Mouse (Mus musculus): ENCODE data around the gene Trim17.
"Not testable (repeated sequence)": the region's sequence is repeated elsewhere in the genome, so short reads cannot be mapped to it uniquely, and the experiment has no call there.

The Trim17 gene

DNA sequence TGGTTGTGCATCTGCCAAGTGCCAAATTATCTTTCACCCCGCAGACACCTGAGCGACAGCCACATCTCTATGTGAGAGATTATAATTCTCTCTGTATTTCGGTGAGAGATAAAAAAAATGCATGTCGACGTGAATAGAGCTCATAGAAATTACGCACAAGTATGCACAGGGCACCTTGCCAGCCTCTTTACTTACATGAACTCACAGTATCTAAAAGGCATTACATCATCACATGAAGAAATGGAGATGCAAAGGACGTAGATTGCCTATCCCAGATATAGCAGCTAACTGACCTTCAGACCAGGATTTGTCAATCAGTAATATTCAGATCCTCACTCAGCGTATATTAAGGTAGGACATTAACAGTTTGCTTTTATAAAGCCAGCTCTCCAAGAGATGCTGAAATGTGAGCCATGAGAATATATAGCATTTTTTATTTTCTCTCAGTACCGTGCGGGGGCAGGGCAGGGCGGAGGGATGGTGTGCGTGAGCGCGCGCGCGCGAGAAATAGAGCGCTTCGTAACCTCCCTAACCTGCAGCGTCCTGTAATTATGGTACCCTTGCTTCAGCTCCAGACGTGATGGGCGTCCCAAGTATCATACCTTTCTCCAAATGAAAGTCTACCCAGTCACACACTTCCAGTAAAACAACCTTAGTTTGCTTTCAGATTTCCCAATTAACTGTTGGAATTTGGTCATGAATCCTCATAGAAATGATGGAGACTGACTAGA lies 6.5 kb upstream of the Trim17 start:
- no peak for DNase-seq (ENCODE audit: low read depth, low spot score)

DNA sequence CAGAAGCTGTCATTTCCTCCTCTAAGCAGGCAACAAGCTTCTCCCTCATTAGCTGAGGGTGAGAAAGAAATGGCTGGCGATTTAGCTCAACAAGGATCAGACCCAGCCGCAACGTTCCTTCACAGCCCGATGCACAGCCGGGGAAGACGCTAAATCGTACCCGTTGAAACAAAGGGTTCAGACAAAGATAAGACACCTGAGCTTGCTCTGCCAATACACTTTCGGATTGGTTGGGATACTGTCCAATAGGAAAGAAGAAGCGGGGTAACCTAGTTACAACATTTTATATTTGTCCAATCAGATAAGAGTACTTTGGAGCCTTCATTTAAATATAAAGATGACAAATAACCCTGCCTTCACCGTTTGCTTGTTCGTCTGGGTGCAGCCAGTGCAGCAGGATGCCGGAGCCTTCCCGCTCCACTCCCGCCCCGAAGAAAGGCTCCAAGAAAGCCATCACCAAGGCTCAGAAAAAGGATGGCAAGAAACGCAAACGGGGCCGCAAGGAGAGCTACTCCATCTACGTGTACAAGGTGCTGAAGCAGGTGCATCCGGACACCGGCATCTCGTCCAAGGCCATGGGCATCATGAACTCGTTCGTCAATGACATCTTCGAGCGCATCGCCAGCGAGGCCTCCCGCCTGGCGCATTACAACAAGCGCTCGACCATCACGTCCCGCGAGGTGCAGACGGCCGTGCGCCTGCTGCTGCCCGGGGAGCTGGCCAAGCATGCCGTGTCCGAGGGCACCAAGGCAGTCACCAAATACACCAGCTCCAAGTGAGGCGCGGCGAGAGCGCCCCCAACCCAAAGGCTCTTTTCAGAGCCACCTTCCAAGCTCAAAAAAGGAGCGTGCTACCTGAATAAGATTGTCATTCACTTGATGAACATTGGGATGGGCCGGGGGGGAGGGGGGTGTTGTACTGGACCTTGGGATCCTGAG lies 5.7 kb upstream of the Trim17 start, which contains the start of gene Hist3h2ba:
Gene Hist3h2ba, plus strand, starts transcription at position 379 of the 938 bp plus-strand sequence.
- DNase-seq (ENCODE audit: low read depth, low spot score), result peak; percentile 59

DNA sequence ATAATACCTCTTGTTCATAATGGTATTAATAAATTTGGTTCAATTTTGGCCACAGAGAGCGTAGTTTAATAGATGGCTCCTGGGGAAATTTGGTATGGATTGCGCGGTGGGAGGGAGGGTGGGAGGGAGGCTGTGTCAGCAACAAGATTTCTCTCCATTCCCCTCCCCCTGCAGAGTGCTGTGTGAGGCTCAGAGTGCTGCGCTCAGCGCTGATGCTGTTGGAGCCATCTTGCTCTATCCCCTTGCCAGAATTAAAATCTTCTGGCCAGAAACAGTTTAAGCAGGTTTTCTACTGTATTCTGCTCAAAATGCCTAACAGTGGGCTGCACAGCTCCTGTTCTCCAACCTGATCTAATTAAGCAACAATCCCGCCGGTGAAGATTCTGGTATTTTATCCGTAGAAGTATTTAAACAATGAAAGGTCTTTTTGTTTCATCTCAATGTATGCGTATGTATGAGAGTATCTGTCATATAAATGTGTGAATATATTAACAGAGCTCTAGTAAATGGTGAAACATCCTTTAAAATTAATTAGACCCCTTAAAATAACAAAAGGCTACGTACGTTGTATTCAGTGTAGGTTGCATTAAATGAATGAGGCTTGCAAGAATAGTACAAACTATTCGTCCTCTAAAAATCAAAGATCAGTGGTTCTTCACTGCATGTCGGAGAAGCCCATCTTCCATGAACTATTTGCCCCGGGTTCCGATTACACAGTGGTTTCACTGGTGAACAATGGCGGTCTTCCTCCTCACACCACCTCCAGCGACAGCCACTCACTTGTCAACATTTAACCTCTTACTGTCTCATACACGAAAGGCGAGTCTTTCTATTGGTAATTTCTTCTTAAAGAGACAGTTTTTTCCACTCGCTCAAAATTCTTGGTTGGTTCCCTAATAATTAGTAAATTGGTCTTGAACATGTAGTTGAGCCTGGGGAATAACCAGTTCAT lies 4.7 kb upstream of the Trim17 start:
- no peak for DNase-seq (ENCODE audit: low read depth, low spot score)

DNA sequence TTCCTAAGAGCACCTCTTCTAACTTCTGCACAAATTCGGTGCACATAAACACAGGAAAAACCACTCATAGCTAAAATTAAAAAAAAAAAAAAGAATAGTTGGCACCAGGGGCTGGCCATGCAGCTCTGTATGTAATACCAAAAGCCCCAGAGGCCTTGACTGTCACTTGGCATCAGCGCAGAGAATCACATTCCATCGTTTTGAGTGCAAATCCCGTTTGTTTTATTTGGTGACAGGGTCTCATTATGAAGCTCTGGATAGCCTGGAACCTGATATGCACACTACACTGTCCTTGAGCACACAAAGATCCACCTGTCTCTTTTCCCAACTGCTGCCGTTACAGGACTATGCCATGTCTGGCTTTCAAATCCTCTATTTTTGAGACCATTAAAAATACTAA lies 3.3 kb upstream of the Trim17 start:
- no peak for DNase-seq (ENCODE audit: low read depth, low spot score)

DNA sequence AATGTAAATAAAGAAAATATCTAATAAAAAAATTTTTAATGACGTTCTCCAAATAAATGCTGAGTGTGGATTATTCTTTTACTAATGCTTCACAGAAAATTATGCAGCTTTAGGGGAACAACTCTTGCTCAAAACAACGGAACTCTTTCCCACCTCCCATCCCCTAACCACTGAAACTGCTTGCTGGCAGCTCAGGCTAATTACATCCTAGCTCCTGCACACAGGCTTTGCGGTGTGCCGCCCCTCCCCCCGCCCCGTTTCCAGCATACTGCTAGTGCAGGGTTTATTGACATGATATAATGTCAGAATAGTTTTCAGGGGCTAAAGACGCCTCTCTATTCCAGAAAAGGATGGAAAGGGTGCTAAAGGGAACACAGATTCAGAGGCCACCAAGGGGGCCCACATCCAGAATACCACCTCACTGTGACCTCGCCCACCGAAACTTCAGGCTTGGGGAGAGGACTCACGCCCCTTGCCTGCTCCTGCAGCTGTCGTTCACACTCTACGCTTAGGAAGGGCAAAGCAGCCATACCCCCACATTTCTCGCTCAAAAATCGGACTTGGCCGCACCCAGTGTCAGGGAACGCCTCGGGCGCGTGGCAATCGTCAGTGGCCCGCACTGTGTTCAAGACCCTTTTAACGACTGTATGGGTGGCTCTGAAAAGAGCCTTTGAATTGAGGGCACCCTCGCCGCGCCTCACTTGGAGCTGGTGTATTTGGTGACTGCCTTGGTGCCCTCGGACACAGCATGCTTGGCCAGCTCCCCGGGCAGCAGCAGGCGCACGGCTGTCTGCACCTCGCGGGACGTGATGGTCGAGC lies 925 bp upstream of the Trim17 start:
- DNase-seq (ENCODE audit: low read depth, low spot score), result no peak

DNA sequence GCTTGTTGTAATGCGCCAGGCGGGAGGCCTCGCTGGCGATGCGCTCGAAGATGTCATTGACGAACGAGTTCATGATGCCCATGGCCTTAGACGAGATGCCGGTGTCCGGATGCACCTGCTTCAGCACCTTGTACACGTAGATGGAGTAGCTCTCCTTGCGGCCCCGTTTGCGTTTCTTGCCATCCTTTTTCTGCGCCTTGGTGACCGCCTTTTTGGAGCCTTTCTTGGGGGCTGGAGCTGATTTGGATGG lies 390 bp upstream of the Trim17 start:
- not testable (repeated sequence) for DNase-seq (ENCODE audit: low read depth, low spot score)

DNA sequence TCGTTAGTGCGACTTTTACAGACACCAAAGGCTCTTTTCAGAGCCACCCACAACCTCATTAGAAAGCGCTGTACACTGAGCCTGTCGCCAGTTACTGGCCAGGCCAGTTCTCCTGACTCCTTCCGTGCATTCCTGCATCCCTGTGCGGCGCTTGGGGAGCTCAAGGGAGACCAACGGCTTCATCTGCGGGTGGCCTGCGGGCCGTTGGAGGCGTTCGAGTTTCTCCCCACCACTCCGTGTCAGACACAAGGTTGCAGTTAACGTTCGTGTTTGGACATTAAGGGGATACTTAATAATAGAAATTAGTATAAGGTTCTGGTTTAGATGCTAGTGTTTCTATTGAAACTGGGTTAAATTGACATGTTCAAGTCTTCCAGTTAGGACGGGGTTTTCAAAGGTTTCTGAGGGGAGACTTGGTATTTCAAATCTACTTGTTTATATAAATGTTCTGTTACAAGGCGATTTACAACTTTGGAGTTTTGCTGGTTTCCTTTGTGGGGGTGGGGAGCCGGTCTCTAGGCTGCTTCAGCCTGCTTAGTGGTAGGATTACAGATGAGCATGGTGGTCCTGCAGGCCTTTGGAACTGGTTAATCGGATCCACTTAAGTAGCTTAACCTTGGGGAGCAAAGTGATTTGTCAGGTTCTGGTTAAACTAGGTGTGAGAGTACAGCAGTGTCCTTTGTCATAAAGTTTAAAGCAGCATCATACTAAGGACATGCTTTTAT lies 820 bp downstream of the Trim17 start:
- DNase-seq (ENCODE audit: low read depth, low spot score), result no peak

DNA sequence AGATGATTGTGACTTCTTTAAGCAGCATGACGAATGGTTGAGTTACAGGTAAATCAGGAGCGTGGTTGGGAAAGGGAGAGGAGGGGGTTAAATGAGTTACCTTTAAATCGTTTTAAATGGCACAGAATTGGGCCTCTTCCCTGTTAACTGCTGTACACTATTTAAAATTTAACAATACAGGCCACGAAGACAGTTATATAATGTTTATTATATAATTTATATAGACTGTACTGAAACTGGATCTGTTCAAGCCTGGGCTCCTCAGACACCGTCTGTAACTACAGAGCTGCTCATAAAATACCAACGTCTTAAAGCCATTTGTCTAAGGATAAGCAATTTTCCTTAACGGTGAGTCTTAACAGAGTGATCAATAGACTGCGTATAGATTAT lies 1.4 kb downstream of the Trim17 start:
- no peak for DNase-seq (ENCODE audit: low read depth, low spot score)

DNA sequence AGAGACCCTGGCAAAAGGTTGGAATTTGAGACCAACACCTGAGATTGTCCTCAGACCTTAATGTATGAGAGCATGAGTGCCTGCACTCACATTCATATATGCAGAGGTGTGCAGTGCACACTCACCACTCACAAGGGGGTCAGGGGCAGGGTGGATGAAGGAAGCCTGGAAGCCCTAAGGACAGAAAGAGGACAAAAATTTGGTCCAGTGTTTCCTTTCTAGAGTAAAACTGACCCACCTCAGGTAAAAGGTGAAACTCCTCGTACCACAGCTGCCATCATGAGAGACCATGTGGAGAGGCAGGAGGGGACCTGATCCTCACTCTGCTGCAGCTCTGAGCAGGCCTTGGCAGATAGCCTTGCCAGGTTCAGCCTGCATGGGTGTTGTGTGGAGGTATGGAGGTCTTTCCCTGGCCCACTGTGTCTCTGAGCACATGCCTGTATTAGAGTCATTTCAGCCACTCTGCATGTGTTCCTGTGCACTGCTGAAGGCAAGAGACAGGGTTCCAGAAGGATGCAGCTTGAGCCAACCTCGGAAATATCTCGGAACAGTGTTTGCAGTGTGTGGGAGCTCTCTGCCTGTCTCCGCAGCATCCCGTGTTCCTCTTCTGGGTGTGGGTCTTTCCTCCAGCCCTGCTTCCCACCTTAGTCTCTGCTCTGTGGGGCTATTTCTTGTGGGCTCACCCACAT lies 2.9 kb downstream of the Trim17 start:
- DNase-seq (ENCODE audit: low read depth, low spot score), result no peak

DNA sequence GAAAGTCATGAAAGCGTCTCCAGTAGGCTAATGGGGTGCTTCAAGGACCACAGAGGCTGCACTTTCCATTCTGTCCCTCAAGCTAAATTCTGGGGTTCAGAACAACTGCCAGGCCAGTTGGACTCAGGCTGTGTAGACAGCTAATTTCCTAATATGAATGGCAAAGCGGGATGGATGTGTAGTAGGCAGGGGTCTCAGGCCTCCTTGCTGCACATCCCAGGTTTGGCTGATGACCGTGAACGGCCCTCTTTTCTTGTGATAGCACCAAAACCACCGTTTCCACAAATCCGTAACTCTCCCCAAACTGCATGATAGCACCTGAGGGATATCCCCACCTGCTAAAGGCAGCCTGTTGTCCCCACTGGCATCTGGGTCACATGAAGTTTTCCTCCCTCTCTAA lies 4.1 kb downstream of the Trim17 start:
- DNase-seq (ENCODE audit: low read depth, low spot score), result no peak

DNA sequence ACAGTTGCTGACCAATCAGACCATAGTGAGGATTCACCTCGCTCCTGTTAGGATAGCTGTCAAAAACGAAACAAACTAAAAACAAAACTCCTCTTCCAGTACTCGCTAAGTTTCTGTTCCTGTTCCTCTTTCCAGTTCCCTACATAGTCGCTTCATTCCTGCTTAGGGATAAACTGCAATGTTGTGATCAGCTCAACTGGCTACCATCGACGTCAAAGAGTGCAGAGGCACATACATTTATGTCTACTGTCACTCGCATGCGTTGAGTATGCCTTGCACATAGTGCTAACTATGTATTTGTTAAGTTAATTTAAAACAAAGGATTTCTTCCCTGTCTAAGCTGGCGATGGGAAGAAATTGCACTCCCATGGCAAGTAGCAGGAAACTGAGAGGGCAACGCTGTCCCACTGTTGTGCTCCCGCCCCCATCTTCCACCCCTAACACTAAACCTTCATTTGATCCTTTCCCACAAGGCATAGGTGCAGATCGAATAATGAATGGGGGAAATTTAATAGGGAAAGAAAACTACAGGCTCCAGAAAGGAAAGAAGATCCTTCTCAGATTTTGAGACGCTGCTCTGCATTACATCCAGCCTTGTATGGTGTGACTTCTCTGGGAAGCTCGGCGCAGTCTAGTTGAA lies 4.8 kb downstream of the Trim17 start:
- no peak for DNase-seq (ENCODE audit: low read depth, low spot score)

DNA sequence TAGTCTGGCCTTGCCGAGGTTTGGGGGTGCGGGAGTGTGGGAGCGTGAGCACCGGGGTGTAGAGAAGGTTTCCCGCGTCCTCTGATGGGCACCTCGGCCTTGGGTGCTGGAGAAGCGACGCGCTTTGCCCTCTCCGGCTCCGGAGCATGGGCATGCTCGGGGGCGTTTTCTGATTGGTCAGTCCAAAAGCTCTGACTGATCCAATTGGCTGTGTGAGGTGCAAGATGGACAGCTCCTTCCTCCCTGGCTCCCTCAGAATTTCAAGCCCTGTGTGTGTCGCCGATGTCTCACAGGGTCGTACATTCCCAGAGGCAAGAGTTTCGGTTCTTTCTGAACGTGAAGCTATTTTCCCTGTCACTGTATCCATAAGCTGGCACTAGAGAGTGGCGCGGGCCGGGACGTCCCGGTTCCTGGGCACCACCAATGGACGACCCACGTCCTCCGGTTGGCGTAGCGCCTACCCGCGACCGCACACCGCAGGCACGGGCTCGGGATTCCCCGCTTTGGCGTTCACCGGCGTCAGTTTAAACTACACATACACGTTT lies 5.5 kb downstream of the Trim17 start:
- DNase-seq (ENCODE audit: low read depth, low spot score), result peak; percentile 84

DNA sequence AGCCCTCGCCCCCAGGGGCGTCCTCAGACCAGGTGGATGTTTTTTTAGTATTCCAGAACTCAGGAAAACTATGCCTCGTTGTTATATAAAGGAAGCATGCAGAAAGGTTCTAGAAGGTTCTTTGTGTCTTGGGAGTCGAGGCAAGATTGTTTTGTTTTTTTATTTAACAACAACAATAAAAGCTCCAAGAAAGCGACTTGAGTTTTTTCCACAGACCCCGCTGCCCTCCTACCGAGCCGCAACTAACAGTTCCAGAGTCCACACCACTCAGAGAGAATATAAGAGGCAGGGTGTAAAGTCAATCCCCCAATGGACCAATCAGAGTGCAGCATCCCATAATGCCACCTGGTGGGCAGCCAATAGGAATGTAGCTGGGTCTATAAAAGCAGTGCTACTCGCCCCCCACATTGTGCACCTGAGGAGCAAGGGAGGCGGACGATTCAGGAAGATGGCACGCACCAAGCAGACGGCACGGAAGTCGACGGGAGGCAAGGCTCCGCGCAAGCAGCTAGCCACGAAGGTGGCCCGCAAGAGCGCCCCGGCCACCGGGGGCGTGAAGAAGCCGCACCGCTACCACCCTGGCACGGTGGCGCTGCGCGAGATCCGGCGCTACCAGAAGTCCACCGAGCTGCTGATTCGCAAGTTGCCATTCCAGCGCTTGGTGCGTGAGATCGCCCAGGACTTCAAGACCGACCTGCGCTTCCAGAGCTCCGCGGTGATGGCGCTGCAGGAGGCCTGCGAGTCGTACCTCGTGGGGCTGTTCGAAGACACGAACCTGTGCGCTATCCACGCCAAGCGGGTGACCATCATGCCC lies 7.1 kb downstream of the Trim17 start:
- DNase-seq (ENCODE audit: low read depth, low spot score), result no peak

DNA sequence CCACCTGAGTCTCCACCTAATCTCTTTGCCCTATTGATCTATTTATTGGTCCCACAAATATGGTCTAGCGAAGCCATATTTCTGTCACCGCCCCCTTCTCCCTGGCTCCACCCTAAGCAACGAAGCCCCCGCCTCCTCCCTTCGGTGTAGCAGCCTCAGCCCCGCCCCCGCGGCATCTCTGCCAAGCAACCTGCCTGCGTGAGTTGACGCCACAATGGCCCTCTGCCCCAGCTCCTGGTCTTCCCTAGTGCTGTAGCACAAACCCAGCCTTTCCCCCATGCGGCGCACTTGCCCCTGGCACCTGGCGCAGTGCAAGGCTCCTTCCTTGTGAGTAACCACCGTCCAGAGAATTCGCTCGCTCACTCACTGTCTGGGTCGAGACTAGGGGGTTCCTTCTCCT lies 9.1 kb downstream of the Trim17 start:
- DNase-seq (ENCODE audit: low read depth, low spot score), result no peak

DNA sequence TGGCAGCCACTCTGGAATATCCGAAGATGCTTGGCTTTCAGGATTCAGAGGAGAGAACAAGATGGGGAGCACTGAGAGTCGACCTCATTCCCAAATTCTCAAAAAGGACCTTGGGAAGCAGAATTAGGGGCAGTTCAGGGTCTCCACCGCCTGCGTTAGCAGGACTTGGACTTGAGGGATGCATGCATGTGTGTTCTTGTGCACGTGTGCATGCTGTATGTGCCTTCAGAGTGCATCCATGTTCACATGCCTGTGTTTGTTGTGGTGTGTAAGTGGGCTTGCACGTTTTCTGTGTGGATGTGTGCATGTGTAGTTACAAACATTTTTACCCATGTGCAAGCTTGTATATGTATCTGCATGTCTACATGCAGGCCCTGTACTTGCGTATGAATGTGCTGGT lies 9.7 kb downstream of the Trim17 start:
- no peak for DNase-seq (ENCODE audit: low read depth, low spot score)

DNA sequence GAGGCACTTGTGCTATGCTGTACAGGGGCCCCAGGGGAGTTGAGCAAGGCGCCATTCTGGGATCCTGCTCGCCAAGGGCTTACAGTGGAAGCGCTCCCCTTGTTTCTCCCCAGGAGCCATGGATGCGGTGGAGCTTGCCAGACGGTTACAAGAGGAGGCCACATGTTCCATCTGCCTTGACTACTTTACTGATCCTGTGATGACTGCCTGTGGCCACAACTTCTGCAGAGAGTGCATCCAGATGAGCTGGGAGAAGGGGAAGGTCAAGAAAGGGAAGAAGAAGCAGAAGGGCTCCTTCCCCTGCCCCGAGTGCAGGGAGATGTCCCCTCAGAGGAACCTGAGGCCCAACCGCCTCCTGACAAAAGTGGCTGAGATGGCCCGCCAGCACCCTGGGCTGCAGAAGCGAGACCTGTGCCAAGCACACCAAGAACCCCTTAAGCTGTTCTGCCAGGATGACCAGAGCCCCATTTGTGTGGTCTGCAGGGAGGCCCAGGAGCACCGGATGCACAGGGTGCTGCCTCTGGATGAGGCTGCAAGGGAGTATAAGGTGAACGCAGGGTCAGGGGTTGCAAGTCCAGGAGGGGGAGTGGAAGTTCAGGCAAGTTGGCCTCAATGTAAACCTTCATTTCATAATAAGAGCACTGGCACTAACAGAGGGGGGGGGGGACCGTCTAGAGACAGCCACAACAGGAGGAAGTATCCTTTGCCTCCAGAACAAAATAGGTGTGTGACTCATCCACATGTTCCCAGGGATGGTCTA lies 10.7 kb downstream of the Trim17 start:
- DNase-seq (ENCODE audit: low read depth, low spot score), result no peak

DNA sequence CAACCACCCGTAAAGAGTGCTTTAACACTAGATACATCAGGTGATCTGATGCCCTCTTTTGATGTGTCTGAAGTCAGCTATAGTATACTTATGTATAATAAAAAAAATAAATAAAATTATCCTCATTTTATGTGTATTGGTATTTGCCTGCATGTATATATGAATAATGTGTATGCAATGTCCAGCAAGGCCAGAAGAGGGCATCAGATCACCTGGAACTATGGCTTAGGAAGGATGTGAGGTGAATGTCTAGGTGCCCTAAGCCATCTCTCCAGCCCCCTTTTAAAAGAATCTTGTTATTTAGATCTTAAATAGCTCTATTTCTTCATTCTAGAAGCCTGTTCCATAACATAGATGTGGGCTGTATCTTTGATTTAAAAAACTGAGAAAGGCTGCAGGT lies 12.9 kb downstream of the Trim17 start:
- no peak for DNase-seq (ENCODE audit: low read depth, low spot score)

DNA sequence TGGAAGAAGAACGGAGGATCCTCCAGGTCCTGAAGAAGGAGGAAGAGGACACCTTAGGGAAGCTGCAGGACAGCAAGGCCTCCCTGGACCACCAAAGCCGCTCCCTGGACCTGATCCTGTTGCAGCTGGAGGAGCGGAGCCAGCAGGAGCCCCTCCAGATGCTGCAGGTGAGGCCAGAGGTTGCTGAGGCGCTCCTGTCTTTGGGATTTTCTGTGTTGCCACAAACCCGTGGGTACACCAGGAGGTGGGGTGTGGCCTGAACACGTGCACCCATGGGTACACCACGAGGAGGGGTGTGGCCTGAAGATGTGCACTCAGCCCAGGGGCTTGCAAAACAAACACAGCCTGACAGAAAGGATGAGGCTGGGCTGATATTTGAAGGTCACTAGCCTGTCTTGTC lies 14.1 kb downstream of the Trim17 start:
- no peak for DNase-seq (ENCODE audit: low read depth, low spot score)

Data from skeletal muscle tissue, adult 2 months (tissue).